Mouse (Mus musculus) G1E-ER4 (cell line): ENCODE measurements around the gene Plet1. TPM values are rescaled to one million over a fixed set of nuclear protein-coding genes. Genes with fewer than 3 reads are reported as not detected.

Source experiments
- GATA1 ChIP-seq: IDR thresholded peaks from one replicate; pipeline ENCODE4 v1.8.0; 2012; ENCODE audit warnings: low read length, inconsistent platforms
- polyA plus RNA-seq: library from polyadenylated mRNA; stranded (reverse); fragments of >175 nt; gene quantifications from 2 replicates; pipeline ENCODE4 v1.2.3, GENCODE M21; 2012

Gene Plet1
- polyA plus RNA-seq, 1 experiment: not detected

GRCm38 (mm10) chr9:50518781-50519180 is 24.5 kb downstream of the Plet1 start:
- TF ChIP-seq GATA1: no peak

GRCm38 (mm10) chr9:50520748-50521147 is 26.4 kb downstream of the Plet1 start:
- no peak for TF ChIP-seq GATA1

- no peak for TF ChIP-seq GATA1
These were observed 27.2 kb downstream of the Plet1 start for GRCm38 (mm10) chr9:50521562-50521961.

GRCm38 (mm10) chr9:50522574-50522973 is 28.2 kb downstream of the Plet1 start:
- TF ChIP-seq GATA1: no peak

- no peak for TF ChIP-seq GATA1
These were observed 30.6 kb downstream of the Plet1 start for GRCm38 (mm10) chr9:50524936-50525335.

GRCm38 (mm10) chr9:50525585-50525984 is 31.3 kb downstream of the Plet1 start:
- no peak for TF ChIP-seq GATA1

GRCm38 (mm10) chr9:50527860-50528259 is 33.5 kb downstream of the Plet1 start:
- TF ChIP-seq GATA1: no peak

GRCm38 (mm10) chr9:50528293-50528892 is 34.1 kb downstream of the Plet1 start, which contains the start of gene Pts:
Pts (minus strand) TSS chr9:50528724.
- TF ChIP-seq GATA1: no peak

- no peak for TF ChIP-seq GATA1
These were observed 36.6 kb downstream of the Plet1 start for GRCm38 (mm10) chr9:50530890-50531289.

GRCm38 (mm10) chr9:50533328-50533727 is 39.0 kb downstream of the Plet1 start:
- TF ChIP-seq GATA1: no peak

- no peak for TF ChIP-seq GATA1
These were observed 39.5 kb downstream of the Plet1 start for GRCm38 (mm10) chr9:50533791-50534190.

- no peak for TF ChIP-seq GATA1
These were observed 41.6 kb downstream of the Plet1 start for GRCm38 (mm10) chr9:50535930-50536329.

- TF ChIP-seq GATA1: no peak
These were observed 42.3 kb downstream of the Plet1 start for GRCm38 (mm10) chr9:50536603-50537135.

GRCm38 (mm10) chr9:50537295-50537694 is 43.0 kb downstream of the Plet1 start:
- TF ChIP-seq GATA1: no peak

GRCm38 (mm10) chr9:50540170-50540569 is 45.8 kb downstream of the Plet1 start:
- no peak for TF ChIP-seq GATA1

GRCm38 (mm10) chr9:50542401-50542800 is 48.1 kb downstream of the Plet1 start:
- TF ChIP-seq GATA1: no peak

GRCm38 (mm10) chr9:50547859-50548478 is 53.6 kb downstream of the Plet1 start:
- TF ChIP-seq GATA1: no peak

GRCm38 (mm10) chr9:50548936-50549335 is 54.6 kb downstream of the Plet1 start:
- TF ChIP-seq GATA1: no peak
